Mouse (Mus musculus) ES-E14 (cell line): ENCODE measurements at regions not wholly inside any gene's neighbourhood (a gene's known extent, or its start where the extent isn't known, plus 50 kb on each side); places are given as distances from the start of the nearest gene placed in this dataset.

Experiments
- DNase-seq: peaks from one replicate; pipeline ENCODE4 v3.0.0-alpha.2; 2013; ENCODE audit warnings: low read depth, low spot score
- H3K27ac ChIP-seq: 2 replicates; pipeline ENCODE4 v1.5.1; 2012; ENCODE audit warnings: low read depth, mild to moderate bottlenecking, low read length, moderate library complexity, mixed read lengths; ENCODE audit not compliant: poor library complexity, insufficient read depth, severe bottlenecking
- H3K36me3 ChIP-seq: 2 replicates; pipeline ENCODE4 v1.6.1; 2012; ENCODE audit warnings: mild to moderate bottlenecking, low read length, moderate library complexity, mixed read lengths; ENCODE audit not compliant: control insufficient read depth, poor library complexity, insufficient read depth, severe bottlenecking
- H3K4me1 ChIP-seq, 2 experiments: fragments of 150-350 bp in 1 of 2; sonication (generic) in 1 of 2; 2 replicates each; pipeline ENCODE4 v1.6.1; 2012; ENCODE audit warnings: low read length in 2 of 2, mild to moderate bottlenecking in 1 of 2, mixed read lengths in 1 of 2; ENCODE audit not compliant: control insufficient read depth in 2 of 2, insufficient read depth in 2 of 2, poor library complexity in 1 of 2
- H3K4me3 ChIP-seq, 2 experiments: fragments of 150-350 bp in 1 of 2; sonication (generic) in 1 of 2; 2 replicates each; pipeline ENCODE4 v1.5.1; 2012; ENCODE audit warnings: low read length in 2 of 2, low read depth in 1 of 2, mild to moderate bottlenecking in 1 of 2, mixed read lengths in 1 of 2; ENCODE audit not compliant: insufficient read depth in 1 of 2, poor library complexity in 1 of 2, severe bottlenecking in 1 of 2
- H3K9ac ChIP-seq: 2 replicates; pipeline ENCODE4 v1.6.1; 2012; ENCODE audit warnings: low read depth, mild to moderate bottlenecking, low read length, mixed read lengths; ENCODE audit not compliant: poor library complexity, insufficient read depth, severe bottlenecking
- H3K9me3 ChIP-seq: fragments of 150-350 bp; sonication (generic); 2 replicates; pipeline ENCODE4 v1.6.1; 2012; ENCODE audit warnings: low read depth, mild to moderate bottlenecking, low read length; ENCODE audit not compliant: control insufficient read depth, insufficient read depth
- CHD2 ChIP-seq: IDR thresholded peaks from 2 replicates; pipeline ENCODE4 v1.6.1; 2014; ENCODE audit warnings: mild to moderate bottlenecking, low read depth, low read length, inconsistent platforms
- HCFC1 ChIP-seq: IDR thresholded peaks from 2 replicates; pipeline ENCODE4 v1.6.1; 2012; ENCODE audit warnings: low read length, inconsistent platforms, borderline replicate concordance; ENCODE audit not compliant: insufficient read depth
- MAFK ChIP-seq: IDR thresholded peaks from 2 replicates; pipeline ENCODE4 v1.6.1; 2014; ENCODE audit warnings: mild to moderate bottlenecking, low read depth, low read length, inconsistent platforms; ENCODE audit not compliant: insufficient read depth
- ZC3H11A ChIP-seq: IDR thresholded peaks from 2 replicates; pipeline ENCODE4 v1.6.1; 2012; ENCODE audit warnings: low read depth, mild to moderate bottlenecking, inconsistent platforms, low read length, borderline replicate concordance
- ZNF384 ChIP-seq: IDR thresholded peaks from 2 replicates; pipeline ENCODE4 v1.6.1; 2012; ENCODE audit warnings: low read depth, low read length, inconsistent platforms
- in situ Hi-C, 2 experiments: fragments of 600-800 bp; cut with MboI; formaldehyde crosslinking; loops; one replicate each; pipeline ENCODE4 v1.15.1; 2025; ENCODE audit warnings: low sequenced_read_pairs in 2 of 2, inconsistent platforms in 1 of 2; ENCODE audit not compliant: unreplicated experiment in 2 of 2

DNA sequence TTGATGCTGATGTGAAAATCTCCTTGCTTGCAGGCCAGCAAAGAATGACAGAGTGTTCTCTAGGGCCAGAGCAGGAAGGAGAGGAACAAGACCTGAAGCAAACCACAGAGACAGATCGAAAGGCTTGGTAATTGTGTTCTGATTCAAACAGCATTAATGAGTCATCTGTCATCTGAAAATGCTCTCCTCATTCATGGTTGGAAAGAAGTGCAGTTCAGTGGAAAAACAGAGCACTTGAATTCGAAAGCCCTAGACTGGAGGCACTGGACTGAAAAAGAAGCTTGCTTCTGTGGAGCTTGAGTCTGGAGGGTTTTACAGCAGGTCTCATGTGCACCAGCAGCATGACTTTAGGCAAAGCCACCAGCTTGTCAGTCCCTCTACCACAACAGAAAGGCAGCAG lies 374.3 kb upstream of the B430305J03Rik start:
- Histone ChIP-seq H3K9me3 (no peaks in the 10 kb centered on the region), H3K36me3 (no peaks in the 10 kb centered on the region), H3K9ac (no peak overlapping the region), H3K27ac (no peak overlapping the region), H3K4me3 (no peak overlapping the region), H3K4me1 (no peaks in the 10 kb centered on the region)
- in situ Hi-C loops: no loop called here
- TF ChIP-seq HCFC1 (no peak), MAFK (no peak), CHD2 (no peak), ZNF384 (no peak), ZC3H11A (no peak)
- no peak for DNase-seq

DNA sequence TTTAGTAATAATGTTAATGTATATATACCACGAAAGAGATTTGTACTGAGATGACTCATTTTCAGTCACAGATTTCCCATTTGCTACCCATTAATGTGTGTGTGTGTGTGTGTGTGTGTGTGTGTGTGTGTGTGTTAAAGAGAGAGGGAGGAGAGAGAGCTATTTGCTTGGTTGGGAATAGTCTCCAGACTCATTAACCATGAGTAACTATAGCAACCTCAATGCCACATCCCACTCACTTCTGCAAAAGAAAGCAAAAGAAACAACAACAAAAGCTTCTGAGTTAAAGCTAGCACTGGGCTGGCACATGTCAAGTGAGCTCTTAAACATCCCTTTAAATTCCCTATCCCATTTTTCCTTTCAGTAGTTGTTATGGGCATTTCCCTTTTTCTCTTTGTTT lies 372.8 kb upstream of the B430305J03Rik start:
- in situ Hi-C loops: no loop called here
- Histone ChIP-seq H3K9ac (no peak overlapping the region), H3K27ac (no peak overlapping the region)

DNA sequence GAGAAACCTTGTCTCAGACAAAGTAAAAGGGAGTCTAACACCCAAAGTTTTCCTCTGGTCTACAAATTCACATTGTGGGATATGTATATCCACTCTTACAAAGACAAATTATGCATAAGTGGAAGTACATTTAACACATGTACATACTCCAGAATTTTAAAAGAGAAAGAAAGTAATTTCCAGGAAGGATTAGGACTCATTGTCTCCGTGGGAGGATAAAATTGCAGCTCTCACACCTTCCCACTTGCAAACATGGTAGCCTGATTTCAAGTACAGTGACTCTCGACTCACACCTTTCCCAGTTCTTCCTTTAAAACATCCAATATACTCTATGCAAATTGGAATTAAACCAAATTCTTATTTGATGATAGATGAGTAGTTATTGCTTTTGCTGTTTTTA lies 351.0 kb upstream of the B430305J03Rik start:
- H3K9me3 ChIP-seq: no peaks in the 10 kb centered on the region
- H3K9ac ChIP-seq: no peak overlapping the region
- no peak for DNase-seq
- in situ Hi-C loops: no loop called here
- H3K4me3 ChIP-seq: no peak overlapping the region
- no peaks in the 10 kb centered on the region for H3K36me3 ChIP-seq
- no peaks in the 10 kb centered on the region for H3K4me1 ChIP-seq
- no peak overlapping the region for H3K27ac ChIP-seq
- TF ChIP-seq ZC3H11A (no peak), ZNF384 (no peak)

More for the DNA sequence above, 372.8 kb upstream of the B430305J03Rik start:
- TF ChIP-seq ZNF384 (no peak), ZC3H11A (no peak), HCFC1 (no peak), CHD2 (no peak), MAFK (no peak)
- H3K36me3 ChIP-seq: no peaks in the 10 kb centered on the region
- no peaks in the 10 kb centered on the region for H3K9me3 ChIP-seq
- no peaks in the 10 kb centered on the region for H3K4me1 ChIP-seq
- no peak for DNase-seq
- H3K4me3 ChIP-seq: no peak overlapping the region

DNA sequence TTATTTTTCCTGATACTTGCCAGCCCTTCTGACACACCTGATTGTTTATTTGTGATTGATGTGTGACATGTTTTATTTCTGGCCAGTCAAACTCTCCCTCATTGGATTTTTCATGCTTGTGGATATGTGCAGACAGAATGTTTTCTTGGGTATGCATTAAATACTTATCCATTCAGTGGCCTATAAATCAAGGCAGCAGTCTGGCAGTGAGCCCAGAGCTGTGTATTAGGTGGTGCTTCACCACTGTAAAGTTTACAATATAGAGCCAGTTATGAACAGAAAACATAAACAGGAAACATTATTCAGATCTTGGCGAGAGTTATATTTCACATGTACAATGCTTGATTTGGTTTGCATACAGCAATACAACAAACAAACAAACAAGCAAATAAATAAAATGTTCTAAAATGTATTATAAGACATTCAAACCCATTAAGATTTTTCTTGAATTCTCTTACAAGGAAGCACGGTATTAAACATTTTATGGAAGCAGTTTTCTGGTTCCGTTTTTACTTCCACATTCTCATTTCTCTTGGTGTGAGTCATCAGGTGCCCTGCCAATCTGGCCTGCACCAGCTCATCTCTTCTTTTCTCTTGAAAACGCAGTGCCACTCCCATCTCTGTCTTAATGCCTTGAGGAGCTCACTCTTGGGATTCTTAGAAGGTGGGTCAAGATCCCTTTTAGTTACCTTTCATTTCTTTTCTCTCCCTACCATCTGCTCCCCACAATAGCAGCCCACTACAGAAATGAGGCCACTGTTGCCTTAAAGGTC lies 322.4 kb upstream of the B430305J03Rik start:
- no peaks in the 10 kb centered on the region for H3K4me1 ChIP-seq
- H3K4me3 ChIP-seq: no peak overlapping the region
- DNase-seq: no peak
- no peaks in the 10 kb centered on the region for H3K36me3 ChIP-seq
- H3K27ac ChIP-seq: no peak overlapping the region
- no peak overlapping the region for H3K9ac ChIP-seq
- in situ Hi-C loops: no loop called here
- TF ChIP-seq MAFK (no peak), ZNF384 (no peak), CHD2 (no peak), ZC3H11A (no peak), HCFC1 (no peak)
- no peaks in the 10 kb centered on the region for H3K9me3 ChIP-seq

DNA sequence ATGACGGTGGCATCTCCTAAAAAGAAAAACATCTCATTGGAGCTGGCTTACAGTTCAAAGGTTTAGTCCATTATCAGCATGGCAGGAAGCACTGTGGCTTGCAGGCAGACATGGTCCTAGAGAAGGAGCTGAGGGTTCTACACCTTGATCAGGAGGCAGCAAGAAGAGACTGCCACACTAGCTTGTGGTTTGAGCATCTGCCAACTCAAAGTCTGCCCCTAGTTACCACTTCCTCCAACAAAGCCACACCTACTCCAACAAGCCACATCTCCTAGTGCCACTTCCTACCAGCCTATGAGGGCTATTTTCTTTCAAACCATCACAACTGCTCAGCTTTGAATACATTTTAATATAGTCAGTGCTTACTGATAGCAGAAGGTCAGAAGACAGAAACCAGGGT lies 305.1 kb upstream of the B430305J03Rik start:
- no peak for DNase-seq
- Histone ChIP-seq H3K27ac (no peak overlapping the region), H3K9ac (no peak overlapping the region), H3K36me3 (no peaks in the 10 kb centered on the region), H3K4me1 (no peaks in the 10 kb centered on the region), H3K4me3 (no peak overlapping the region), H3K9me3 (no peaks in the 10 kb centered on the region)
- TF ChIP-seq MAFK: no peak
- no peak for TF ChIP-seq CHD2
- TF ChIP-seq ZC3H11A: no peak
- TF ChIP-seq HCFC1: no peak
- TF ChIP-seq ZNF384: no peak
- in situ Hi-C loops: no loop called here
